Mouse (Mus musculus): Measurements from ENCODE around the gene Fam32a.

Gene Fam32a

DNA sequence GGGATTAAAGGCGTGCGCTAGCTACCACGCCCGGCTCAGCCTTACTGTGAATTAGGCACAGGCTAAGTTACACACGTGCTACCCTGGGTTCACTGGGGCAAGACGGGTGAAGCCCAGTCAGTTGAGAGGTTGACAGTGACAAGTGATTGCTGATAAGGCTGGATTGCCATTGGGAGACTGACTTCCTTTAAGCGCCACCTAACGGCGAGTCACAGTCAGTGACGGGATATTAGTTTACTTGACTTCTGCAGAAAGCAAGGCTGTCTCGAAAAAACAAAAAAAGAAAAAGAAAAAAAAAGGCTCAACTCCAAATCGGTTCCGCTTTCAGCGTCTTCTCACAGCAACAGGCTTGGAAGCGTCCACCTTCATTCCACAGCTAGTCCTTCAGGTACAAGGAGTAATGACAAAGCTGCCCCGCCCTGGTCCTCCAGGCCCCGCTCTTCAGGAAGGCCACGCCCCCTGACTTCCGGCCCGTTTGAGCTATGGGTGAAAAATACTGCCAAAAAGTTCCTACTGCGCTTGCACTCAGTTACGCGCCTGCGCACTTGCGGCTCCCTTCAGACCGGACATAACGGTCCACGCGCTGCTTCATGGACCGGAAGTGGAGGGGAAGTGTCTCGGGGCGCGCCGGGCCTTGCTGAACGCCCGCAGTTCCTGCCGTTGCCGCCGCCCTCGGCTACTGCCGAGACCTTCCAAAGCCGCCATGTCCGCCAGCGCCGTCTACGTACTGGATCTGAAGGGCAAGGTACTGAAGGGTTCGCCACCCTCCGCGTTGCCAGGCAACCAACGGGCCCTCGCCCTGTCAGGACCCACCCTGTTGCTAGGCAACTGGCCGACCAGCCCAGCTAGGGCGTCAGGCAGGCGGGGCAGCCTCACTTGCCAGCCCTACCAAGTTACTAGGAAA is 20.2 kb downstream of the Fam32a start, which contains the start of gene Ap1m1:
Ap1m1 (plus strand) TSS at position 520 of the 904 bp plus-strand sequence.
- in situ Hi-C loops (cut with MboI, MseI) = no loop called here

DNA sequence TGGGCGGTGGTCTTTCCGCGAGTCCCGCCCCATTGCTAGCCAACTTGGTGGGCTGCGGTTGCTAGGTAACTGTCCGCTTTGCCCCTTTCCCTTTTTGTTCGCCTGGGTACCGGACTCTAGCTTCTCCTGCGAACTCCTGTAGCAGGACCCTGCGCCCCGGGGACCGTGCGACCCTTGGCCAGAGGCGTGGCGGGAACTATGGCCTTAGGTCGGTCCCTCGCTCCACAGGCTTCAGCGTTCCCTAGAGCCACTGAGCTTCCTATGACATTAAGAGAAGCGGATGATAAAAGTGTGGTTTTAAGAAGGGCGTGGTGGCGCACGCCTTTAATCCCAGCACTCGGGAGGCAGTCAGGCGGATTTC is 20.9 kb downstream of the Fam32a start:
- in situ Hi-C loops (cut with MboI, MseI) = no loop called here

DNA sequence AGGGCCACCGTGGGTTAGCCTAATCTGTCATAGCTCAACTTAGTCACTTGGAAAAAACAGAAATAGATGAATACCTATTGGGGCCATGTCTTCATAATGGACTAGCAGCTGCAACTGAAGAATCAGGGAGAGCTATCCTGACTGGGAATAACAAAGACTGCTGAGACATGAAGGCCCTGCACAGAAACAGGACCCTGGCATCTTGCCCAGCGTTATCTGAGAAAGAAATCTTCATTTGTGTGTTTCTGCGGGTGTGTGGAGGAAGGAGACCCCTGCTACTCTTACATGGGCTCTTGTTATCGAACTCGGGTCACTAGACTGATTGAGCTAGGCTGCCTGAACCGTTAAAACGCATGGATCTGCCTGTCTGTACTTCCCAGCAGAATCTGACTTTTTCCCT is 21.4 kb downstream of the Fam32a start:
- in situ Hi-C loops (cut with MboI, MseI) = no loop called here

DNA sequence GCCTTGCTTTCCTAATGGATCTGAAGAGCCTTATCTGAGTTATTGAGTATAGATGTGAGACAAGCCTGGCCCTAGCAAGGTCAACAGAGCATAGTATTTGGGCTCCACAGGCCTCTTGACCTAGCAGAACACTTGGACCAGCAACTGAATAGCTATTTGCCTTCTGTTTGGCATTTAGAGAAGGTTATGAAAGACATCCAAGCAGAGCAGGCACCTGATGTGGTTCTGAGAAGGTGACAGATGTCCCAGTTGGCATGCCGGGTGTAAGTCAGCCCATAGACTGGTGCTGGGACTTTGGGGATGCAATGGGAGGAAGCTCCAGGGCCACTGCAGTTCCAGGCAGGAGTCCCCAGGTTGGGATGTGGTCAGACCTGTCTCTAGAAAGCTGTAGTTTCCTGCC is 22.7 kb downstream of the Fam32a start:
- in situ Hi-C loops (cut with MboI, MseI) = no loop called here

DNA sequence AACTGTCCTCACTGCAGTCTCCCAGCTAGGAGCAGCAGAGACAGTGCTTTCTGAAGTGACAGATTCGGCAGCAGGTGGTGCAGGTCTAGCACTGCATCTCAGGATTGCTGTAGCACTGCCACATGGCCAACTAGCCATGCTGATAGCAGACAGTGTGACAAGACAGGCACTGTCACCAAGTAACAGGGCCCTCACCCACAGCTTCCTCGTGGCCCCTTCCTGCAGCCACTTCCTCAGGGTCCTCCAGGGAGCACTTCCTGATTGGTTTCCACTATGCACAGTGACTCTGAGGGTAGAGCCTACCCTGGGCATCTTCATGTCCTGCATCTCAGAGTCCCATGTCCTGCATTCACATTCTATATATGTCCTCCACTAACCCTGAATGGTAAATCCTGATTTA is 25.1 kb downstream of the Fam32a start:
- in situ Hi-C loops (cut with MboI, MseI) = no loop called here

DNA sequence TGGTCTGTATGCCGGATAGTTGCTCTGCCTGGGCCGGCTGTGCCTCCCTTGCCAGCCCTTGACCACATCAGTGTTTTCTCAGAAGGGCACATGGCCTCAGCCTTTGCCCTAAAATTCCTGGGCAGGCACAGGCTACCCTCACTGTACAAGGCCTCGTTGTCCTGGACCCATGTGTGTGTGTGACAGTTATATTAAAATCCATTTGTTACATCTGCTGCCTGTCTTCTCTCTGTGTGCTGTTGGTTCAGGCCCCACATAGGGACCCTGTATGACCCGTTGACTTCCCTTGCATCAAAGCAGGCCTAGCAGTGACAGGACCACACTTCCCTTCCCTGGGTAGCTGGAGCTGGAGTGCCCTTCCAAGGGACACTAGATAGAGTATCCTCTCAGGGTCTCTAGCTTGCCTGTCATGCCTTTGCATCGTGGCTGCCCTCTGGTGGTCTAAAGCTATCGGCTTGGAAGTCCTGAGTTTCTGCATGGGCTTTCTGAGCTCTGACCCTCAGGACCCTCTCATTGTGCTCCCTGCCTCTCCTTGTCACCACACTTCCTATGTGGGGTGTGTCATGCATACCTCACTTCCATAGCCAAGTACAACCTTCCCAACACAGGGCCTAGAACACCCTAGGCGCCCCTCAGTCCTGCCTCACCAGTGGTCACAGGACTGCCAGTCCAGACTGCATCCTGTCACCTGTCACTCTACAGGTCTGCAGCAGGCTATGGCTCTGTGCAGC is 37.8 kb downstream of the Fam32a start:
- in situ Hi-C loops (cut with MboI, MseI) = loop anchor here (10.0 kb wide), 1 partner anchor 297 kb away; no protein-coding TSS in a partner anchor

DNA sequence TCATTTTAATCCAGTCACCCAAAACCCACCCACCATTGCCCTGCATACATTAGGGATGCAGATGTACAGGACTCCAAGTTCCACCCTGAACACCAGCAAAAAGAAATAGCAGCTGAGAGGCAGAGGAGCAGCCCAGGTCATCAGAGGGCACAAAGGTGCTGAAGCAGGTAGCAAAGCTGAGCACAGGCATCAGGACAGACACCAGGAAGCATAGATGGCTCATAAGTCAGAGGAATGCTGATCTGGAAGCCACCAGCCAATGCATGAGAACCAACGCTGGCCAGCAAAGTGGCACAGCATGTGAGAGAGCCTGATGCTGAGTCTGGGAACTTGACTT is 38.3 kb downstream of the Fam32a start:
- in situ Hi-C loops (cut with MboI, MseI) = loop anchor here (10.0 kb wide), 1 partner anchor 297 kb away; no protein-coding TSS in a partner anchor

DNA sequence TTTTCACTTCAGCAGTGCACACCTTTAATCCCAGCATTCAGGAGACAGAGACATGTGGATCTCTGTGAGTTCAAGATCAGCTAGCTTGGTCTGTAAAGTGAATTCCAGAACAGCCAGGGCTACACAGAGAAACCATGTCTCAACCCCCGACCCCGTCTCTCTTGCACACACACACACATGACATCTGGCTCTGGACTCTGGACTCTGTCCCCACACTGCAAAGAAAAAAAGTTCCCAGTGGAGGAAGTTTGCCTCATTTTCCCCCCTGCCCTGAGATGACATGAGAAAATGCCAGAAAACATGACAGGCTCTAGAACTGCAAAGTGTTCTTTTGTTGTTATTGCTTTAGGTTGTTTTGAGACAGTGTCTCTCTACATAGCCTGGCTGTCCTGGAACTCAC is 40.3 kb downstream of the Fam32a start:
- in situ Hi-C loops (cut with MboI, MseI) = loop anchor here (10.0 kb wide), 1 partner anchor 295 kb away; no protein-coding TSS in a partner anchor

DNA sequence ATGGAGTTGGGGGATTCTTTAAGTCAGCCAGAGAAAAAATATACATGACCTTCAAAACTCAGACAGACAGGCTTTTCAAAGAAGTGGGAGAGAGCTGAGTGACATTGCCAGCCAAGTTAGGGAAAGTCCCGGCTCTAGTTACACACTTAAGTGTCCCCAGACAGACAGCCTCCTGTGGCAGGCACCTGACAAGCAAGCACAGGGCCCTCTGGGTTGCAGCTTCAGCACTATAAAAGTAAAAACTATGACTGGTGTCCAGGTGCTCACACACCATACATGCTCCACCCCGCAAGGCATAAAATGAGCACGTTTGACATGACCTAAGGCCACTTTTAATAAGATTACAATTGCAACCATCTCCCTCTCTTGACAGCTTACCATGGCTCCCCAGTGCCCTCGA is 41.1 kb downstream of the Fam32a start:
- in situ Hi-C loops (cut with MboI, MseI) = no loop called here

DNA sequence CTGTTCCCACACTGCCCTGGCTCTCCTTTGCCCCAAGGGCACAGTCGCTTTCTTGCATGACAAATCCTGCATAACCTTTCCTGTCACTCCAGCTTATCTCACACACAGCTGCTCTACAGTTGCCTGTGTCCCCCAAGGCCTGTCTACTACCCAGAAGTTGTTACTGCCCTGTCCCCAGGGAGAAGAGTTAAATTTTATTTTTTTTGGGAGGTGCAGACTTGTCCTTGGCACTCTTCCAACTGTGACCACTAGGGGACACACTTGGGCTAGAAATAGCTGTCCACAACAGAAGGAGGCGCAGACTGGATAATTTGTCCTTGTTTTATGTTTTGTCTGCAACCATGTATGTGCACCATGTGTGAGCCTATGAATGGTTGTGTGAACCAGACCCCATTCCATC is 41.5 kb downstream of the Fam32a start:
- in situ Hi-C loops (cut with MboI, MseI) = no loop called here

DNA sequence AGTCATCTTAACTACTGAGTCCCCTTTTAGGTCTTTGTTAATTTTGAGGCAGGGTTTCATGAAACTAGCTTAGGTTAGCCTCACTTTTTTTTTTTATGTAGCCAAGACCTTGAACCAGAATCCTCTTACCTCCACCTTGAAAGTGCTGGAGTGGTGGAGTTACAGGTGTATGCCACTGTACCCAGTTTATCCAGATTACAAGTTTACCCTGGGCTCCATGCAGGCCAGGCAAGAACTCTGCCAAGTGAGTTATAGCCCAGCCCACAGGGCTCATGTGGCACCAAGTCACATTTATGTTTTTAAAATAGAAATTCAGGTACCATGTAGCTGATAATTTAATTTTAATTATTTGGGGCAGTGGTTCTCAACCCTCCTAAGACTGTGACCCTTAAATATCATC is 41.9 kb downstream of the Fam32a start:
- in situ Hi-C loops (cut with MboI, MseI) = no loop called here

DNA sequence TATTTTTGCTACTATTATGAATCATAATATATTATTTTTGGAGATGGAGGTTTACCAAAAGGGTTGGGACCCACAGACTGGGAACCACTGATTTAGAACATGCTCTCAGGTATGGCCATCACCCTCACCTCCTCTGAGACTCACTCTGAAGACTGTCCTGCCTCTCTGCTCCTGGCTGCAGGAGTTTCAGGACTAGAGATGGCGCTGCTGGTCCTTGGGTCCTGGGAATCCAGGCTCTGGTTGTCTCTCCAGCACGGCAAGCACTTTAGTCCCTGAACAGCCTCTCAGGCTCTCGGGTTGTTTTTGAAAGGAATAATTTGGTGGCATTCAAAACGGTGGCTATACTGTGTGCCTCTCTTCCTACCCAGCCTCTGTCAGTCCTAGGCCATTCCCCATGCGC is 42.3 kb downstream of the Fam32a start:
- in situ Hi-C loops (cut with MboI, MseI) = no loop called here

DNA sequence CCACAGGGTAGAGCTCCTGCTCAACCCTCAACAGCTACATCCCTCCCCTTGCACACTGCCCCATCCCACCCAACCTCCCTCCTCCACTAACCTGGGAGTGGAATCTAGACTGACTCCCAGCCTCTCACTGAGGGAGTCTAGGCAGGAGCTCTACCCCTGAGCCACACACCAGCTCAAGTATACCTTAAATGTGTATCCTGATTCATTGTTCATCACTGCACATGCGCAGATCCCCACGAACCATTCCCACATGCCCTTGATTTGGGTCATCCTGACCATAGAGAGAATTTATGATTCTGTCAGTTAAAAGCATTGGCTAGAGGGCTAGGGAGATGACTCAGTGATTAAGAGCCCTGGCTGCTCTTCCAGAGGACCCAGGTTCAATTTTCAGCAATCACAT is 43.2 kb downstream of the Fam32a start:
- in situ Hi-C loops (cut with MboI, MseI) = no loop called here

DNA sequence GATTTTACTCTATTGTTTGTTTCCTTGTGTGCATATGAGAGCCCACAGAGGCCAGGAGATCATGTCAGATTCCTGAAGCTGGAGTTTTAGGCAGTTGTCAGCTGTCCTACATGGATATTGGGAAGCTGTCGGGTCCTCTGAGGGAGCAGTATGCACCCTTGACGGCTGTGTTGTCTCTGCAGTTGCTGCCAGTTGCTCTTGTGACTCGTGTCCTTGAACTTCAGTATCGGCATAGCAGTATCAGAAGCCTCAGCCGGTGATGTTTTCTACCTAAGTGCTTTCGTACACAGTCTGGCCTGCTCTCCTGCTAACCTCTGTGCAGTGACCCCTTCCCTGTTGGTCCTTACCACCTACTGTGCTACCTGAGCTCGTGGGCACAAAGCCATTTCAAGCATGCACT is 43.9 kb downstream of the Fam32a start:
- in situ Hi-C loops (cut with MboI, MseI) = no loop called here

DNA sequence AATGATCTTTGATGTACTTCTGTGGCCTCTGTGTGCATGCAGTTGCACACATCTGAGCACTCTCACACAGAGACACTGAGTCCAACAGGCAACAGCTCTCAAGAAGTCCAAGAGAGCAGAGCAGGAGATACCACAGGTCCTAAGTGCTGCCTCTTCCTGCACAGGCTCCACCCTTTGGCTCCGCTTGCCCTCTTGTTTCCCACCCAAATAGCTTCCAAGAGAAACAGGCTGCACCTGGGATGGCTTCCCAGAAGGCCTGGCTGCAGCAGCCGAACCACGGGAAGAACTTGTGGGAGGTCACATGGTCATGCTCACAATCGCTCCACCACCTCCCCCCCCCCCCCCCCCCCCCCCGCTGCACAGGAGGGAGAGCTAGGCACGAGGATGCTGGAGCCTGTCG is 45.8 kb downstream of the Fam32a start:
- in situ Hi-C loops (cut with MboI, MseI) = loop anchor here (5.0 kb wide), 2 partner anchors 42 to 102 kb away; partner anchors contain the start of gene Gm10282

DNA sequence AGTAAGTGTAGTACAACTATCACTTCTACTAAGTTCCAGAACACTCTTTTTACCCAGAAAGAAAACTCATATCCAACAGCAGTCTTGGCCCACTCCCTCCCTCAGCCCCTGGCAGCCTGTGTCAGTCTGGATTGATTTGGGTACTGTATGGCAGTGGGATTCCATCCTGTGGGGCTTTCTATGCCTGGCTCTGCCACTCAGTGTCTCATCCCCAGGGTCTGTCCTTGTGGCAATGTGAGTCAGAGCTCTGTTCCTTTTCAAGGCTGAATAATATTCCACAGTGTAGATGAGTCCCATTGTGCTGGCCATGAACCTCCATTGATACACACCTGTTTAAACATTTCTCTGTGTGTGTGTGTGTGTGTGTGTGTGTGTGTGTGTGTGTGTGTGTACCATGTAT is 47.1 kb downstream of the Fam32a start:
- in situ Hi-C loops (cut with MboI, MseI) = loop anchor here (5.0 kb wide), 2 partner anchors 41 to 101 kb away; partner anchors contain the start of gene Gm10282

DNA sequence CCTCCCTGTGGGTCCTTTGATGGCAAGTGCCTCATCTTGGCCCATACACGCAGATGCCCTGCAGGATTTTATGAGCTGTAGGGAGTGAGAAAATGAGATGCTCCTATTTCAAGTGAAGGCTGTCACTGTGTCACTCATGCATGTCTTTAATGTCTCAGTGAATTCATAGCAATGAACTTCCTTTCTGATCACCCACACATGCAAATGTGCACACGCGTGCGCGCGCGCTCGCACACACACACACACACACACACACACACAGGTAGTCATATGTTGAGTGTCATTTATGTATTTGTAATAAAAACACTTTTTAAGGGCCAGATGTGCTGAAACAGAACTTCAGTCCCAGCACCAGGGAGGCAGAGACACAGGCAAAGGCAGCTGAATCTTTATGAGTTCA is 47.6 kb downstream of the Fam32a start:
- in situ Hi-C loops (cut with MboI, MseI) = loop anchor here (5.0 kb wide), 2 partner anchors 40 to 100 kb away; partner anchors contain the start of gene Gm10282

DNA sequence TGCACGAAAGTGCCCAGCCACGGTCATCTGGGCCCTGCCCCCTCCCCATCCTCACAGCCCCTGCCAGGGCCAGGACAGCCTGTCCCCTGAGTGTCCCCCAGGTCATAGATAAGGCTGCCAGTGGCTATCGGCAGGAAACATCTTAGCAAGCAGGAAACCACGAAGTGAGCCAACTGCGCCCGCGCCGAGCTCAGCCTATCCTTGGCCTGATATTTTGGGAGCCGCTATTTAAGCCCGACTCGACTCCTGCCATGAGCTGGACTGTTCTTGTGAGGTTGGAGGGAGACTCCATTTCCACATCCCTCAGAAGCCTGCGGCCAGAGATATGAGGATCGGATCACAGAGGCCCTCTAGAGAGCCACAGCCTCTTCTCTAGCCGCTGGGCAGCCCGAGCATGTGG is 48.8 kb downstream of the Fam32a start:
- in situ Hi-C loops (cut with MboI, MseI) = loop anchor here (5.0 kb wide), 2 partner anchors 39 to 99 kb away; partner anchors contain the start of gene Gm10282

DNA sequence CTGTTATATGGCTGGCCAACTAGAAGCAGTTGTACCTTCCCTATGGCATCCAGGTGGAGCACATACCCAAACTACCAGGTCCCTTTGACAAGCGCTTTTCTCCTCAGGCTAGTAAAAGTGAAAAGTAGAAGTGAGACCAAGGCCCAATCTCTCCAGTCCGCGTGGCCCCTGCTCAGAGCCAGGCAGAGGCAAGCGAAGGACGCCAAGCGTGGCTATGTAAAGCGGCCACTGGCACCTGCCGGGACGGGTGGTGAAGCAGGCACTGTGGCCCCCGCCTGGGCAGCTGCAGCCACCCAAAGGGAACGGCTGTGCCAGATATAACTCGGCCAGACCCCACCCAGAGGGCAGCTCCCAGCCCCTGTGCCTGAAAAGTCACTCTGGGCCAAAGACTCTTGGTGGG is 51.1 kb downstream of the Fam32a start:
- in situ Hi-C loops (cut with MboI, MseI) = no loop called here

DNA sequence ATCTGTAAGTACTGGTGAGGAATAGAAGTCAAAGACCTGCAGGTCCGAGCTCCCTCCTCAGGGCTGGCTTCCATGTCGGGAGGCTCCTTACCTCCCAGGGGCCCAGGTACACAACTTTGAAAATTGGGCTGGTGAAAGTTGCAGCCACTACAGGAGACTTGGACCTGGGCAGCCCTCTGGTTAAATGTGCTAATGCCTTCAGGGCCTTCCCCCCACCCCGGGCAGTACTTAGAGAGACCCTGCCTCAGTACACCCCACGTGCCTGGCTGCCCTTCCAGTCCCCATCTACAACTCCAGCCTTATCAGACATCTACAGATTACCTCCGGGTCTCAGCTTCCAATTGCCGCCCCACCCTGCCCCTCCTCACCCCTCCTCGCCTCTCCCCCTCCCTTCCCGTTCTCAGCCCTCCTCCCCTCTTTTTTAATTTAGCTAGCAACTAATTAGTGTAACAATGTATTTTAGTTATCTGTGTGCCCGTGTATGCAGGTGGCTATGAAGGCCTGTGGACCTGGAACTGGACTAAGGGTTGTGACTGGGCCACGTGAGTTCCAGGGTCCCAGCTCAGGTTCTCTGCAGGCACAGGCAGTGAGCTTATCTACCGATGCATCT is 51.6 kb downstream of the Fam32a start:
- in situ Hi-C loops (cut with MboI, MseI) = no loop called here

DNA sequence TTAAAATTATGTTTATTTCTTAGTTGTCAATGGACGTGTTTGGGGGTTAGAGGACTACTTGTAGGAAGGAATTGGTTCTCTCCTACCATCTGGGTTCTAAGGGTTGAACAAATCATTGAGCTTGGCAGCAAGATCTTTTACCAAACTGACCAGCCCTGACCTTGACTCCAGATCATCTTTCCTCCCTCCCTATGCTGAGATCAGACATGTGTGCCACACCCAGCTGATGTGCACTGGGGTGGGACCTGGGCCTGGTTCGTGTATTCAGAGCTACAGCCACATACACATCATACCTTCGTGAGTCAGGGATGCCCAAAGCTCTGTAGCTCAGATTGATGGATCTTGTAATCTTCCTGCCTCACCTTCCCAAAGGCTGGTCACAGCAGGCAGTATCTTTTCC is 52.2 kb downstream of the Fam32a start:
- in situ Hi-C loops (cut with MboI, MseI) = no loop called here

DNA sequence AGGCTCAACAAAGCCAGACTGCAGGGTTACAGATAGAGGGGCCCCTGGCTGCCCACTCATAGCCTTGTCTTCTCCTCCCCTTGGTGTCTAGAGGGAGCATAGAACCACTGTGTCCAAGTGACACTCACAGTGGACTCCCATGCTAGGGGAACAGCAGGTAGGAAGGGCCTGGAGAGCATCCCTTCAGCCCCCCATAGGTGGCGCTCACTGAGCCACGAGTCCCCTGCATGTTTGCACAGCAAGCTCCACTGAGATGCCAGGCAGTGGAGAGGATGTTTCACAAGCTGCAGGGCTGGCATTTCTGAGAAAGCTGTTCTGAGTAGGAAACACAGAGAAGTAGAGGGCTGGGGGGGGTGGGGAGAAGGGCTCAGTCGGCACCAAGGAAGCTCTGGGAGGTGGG is 52.8 kb downstream of the Fam32a start:
- in situ Hi-C loops (cut with MboI, MseI) = no loop called here
